Comparison of ENCODE assay signal across 9 mouse cellular contexts in the genomic region with DNA sequence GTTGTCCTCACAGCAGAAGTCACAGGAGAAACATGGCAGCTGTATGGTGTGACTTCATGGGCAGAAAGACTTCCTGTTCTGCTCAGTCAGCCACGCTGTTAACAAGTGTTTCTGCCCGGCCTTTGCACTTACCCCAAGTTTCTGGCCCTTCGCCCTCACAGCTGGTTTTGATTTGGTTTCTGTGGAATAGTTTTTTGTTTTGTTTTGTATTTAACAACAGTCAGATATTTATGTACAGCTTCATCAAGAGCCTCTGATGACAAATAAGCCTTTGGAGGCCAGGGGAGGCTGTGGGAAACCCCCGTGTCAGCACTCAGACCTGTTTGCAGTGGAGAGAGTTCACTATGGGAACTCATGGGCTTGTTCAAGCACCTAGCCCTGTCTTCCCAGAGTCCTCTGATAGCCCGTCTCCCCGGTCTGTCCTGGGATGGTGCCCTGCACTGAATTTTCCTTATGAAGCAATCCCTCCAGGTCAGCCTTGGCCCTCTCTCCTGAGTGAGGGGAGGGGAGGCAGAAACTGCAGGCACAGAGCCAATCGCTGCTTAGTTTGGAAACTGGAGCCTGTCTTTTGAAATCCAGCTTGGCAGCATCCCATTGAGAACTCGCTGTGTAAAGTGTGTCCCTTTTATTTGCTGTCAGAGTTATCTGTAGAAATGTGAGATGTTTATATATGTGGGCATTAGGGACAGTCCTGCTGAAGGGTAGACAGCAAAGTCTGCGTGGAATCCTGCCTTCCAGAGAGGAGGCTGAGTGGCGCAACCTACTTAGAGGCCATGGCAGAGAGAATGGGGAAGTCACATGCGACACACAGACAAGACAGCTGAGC.
A peak's percentile ranks its signal among the peaks of the same experiment; 100 is the strongest.
DNase-seq lines count a peak whose midpoint lies in the region; ATAC-seq lines count a peak whose summit lies in the region.
"Had no signal": no experiment of that assay in that cellular context is flagged by ENCODE, and none has a peak within 500 bp of the region (broad histone marks: within the 10 kb centered on the region; RNA-seq: fewer than 3 reads in every experiment).

No protein-coding gene starts in this region.

- no peak for ATAC-seq in hindbrain, embryonic 11.5 days (ENCODE audit: low FRiP score)
- peak; percentile 76 for ATAC-seq in hindbrain, embryonic 16.5 days
- ATAC-seq in limb, embryonic 15.5 days (ENCODE audit: insufficient number of reproducible peaks, low FRiP score, low TSS enrichment, low read depth): peak; percentile 68
- ATAC-seq in neural tube, embryonic 15.5 days (ENCODE audit: low FRiP score): no peak; the same call in 1 of the 2 replicates

- H3K9ac ChIP-seq in hindbrain, embryonic 11.5 days (ENCODE audit: low read depth, low read length): no peak overlapping the region
- H3K9ac ChIP-seq in hindbrain, embryonic 16.5 days (ENCODE audit: low read depth, low read length): no peak overlapping the region
- no peak overlapping the region for H3K9ac ChIP-seq in limb, embryonic 15.5 days
- H3K9ac ChIP-seq in neural tube, embryonic 15.5 days (replicated peaks): no peak overlapping the region

- no peaks in the 10 kb centered on the region for H3K9me3 ChIP-seq in hindbrain, embryonic 10.5 days
- H3K9me3 ChIP-seq in hindbrain, embryonic 11.5 days (ENCODE audit: control insufficient read depth, low read length): no peaks in the 10 kb centered on the region
- no peaks in the 10 kb centered on the region for H3K9me3 ChIP-seq in hindbrain, embryonic 16.5 days (ENCODE audit: control insufficient read depth, low read length)
- no peaks in the 10 kb centered on the region for H3K9me3 ChIP-seq in limb, embryonic 15.5 days
- H3K9me3 ChIP-seq in neural tube, embryonic 15.5 days (replicated peaks): no peaks in the 10 kb centered on the region

- WGBS in hindbrain, embryonic 10.5 days: 42% methylated on average over 11 of the region's 11 CpGs
- WGBS in hindbrain, embryonic 11.5 days: 43% methylated on average over 11 of the region's 11 CpGs
- 36% methylated on average over 11 of the region's 11 CpGs for WGBS in hindbrain, embryonic 16.5 days
- 25% methylated on average over 11 of the region's 11 CpGs for WGBS in limb, embryonic 15.5 days
- 51% methylated on average over 11 of the region's 11 CpGs for WGBS in neural tube, embryonic 15.5 days

- H3K4me2 ChIP-seq in hindbrain, embryonic 11.5 days (replicated peaks; ENCODE audit: low read depth, low read length): no peak overlapping the region
- H3K4me2 ChIP-seq in hindbrain, embryonic 16.5 days (ENCODE audit: low read length): no peak overlapping the region
- H3K4me2 ChIP-seq in limb, embryonic 15.5 days: 0 out of 2 replicates have a peak overlapping the region, but pooled peaks have one; percentile 5
- H3K4me2 ChIP-seq in neural tube, embryonic 15.5 days: no peak overlapping the region

- H3K4me3 ChIP-seq in hindbrain, embryonic 10.5 days: no peak overlapping the region
- H3K4me3 ChIP-seq in hindbrain, embryonic 11.5 days (ENCODE audit: low read depth, low read length): no peak overlapping the region
- no peak overlapping the region for H3K4me3 ChIP-seq in hindbrain, embryonic 16.5 days (ENCODE audit: low read length)
- no peak overlapping the region for H3K4me3 ChIP-seq in limb, embryonic 15.5 days
- no peak overlapping the region for H3K4me3 ChIP-seq in neural tube, embryonic 15.5 days (replicated peaks)
- H3K4me3 ChIP-seq: left cerebral cortex, adult 2 months had no signal

- no peaks in the 10 kb centered on the region for H3K27me3 ChIP-seq in hindbrain, embryonic 10.5 days (ENCODE audit: insufficient read depth, poor library complexity, severe bottlenecking)
- H3K27me3 ChIP-seq in hindbrain, embryonic 11.5 days (ENCODE audit: control insufficient read depth, insufficient read depth, low read length): no peaks in the 10 kb centered on the region
- no peaks in the 10 kb centered on the region for H3K27me3 ChIP-seq in hindbrain, embryonic 16.5 days (replicated peaks; ENCODE audit: control insufficient read depth, insufficient read depth, low read length)
- no peaks in the 10 kb centered on the region for H3K27me3 ChIP-seq in limb, embryonic 15.5 days
- no peaks in the 10 kb centered on the region for H3K27me3 ChIP-seq in neural tube, embryonic 15.5 days (replicated peaks)

- peaks cover 44% of the 10 kb centered on the region for H3K4me1 ChIP-seq in hindbrain, embryonic 10.5 days (replicated peaks)
- H3K4me1 ChIP-seq in hindbrain, embryonic 11.5 days (replicated peaks; ENCODE audit: control insufficient read depth, insufficient read depth, low read length): no peaks in the 10 kb centered on the region
- peaks cover 6% of the 10 kb centered on the region for H3K4me1 ChIP-seq in hindbrain, embryonic 16.5 days (ENCODE audit: control insufficient read depth, insufficient read depth, low read depth, low read length)
- peaks cover 34% of the 10 kb centered on the region for H3K4me1 ChIP-seq in limb, embryonic 15.5 days
- peaks cover 26% of the 10 kb centered on the region for H3K4me1 ChIP-seq in neural tube, embryonic 15.5 days

- H3K27ac ChIP-seq in hindbrain, embryonic 10.5 days: peak overlapping the region; percentile 47
- H3K27ac ChIP-seq in hindbrain, embryonic 11.5 days (ENCODE audit: low read depth, low read length): no peak overlapping the region
- H3K27ac ChIP-seq in hindbrain, embryonic 16.5 days (ENCODE audit: low read depth, low read length): no peak overlapping the region
- H3K27ac ChIP-seq in limb, embryonic 15.5 days: peak overlapping the region; percentile 82
- peak overlapping the region; percentile 57 for H3K27ac ChIP-seq in neural tube, embryonic 15.5 days (replicated peaks)
- H3K27ac ChIP-seq: left cerebral cortex, adult 2 months had no signal

- DNase-seq in hindbrain, embryonic 10.5 days (ENCODE audit: low spot score): no peak
- DNase-seq in hindbrain, embryonic 11.5 days (ENCODE audit: low spot score): no peak
- peak; percentile 83 for DNase-seq in adrenal gland, adult 8-10 months
- DNase-seq in gastrocnemius, postnatal 10 days: peak; percentile 85
- DNase-seq in spleen, postnatal 4 days (ENCODE audit: low spot score in 2 of 2): no peak

- H3K36me3 ChIP-seq in hindbrain, embryonic 10.5 days: no peaks in the 10 kb centered on the region
- no peaks in the 10 kb centered on the region for H3K36me3 ChIP-seq in hindbrain, embryonic 11.5 days (ENCODE audit: control insufficient read depth, insufficient read depth, low read length)
- H3K36me3 ChIP-seq in hindbrain, embryonic 16.5 days (ENCODE audit: control insufficient read depth, insufficient read depth, low read length): no peaks in the 10 kb centered on the region
- no peaks in the 10 kb centered on the region for H3K36me3 ChIP-seq in limb, embryonic 15.5 days
- no peaks in the 10 kb centered on the region for H3K36me3 ChIP-seq in neural tube, embryonic 15.5 days

Comparison
In these comparisons a context has a peak if more than half of its experiments do, and no peak if none do; other contexts are left out.
1. H3K27ac ChIP-seq: peak in hindbrain, embryonic 10.5 days (single experiment), limb, embryonic 15.5 days (single experiment) and neural tube, embryonic 15.5 days (single experiment); none in hindbrain, embryonic 11.5 days (single experiment) and hindbrain, embryonic 16.5 days (single experiment).
2. ATAC-seq: peak in hindbrain, embryonic 16.5 days (single experiment) and limb, embryonic 15.5 days (single experiment); none in hindbrain, embryonic 11.5 days (single experiment) and neural tube, embryonic 15.5 days (single experiment).
3. DNase-seq: peak in adrenal gland, adult 8-10 months (single experiment) and gastrocnemius, postnatal 10 days (single experiment); none in hindbrain, embryonic 10.5 days (single experiment), hindbrain, embryonic 11.5 days (single experiment) and spleen, postnatal 4 days (0 of 2).